Mouse (Mus musculus) layer of hippocampus, postnatal 14 days (tissue): Measurements from ENCODE around the gene Pxmp4. TPM values are rescaled to one million over a fixed set of nuclear protein-coding genes. Genes with fewer than 3 reads are reported as not detected.

Experiments
- DNase-seq, 2 experiments: peaks; one replicate each; pipeline ENCODE4 v3.0.0; 2021 to 2022; ENCODE audit warnings: low spot score in 2 of 2, mixed read lengths in 1 of 2
- total RNA-seq, 2 experiments: library from RNA; stranded (reverse); gene quantifications; 2 replicates each; pipeline ENCODE4 v1.2.3; 2021

The Pxmp4 gene
- total RNA-seq, 2 experiments from 2014 or later, result 17.2 to 19.8 TPM

DNA sequence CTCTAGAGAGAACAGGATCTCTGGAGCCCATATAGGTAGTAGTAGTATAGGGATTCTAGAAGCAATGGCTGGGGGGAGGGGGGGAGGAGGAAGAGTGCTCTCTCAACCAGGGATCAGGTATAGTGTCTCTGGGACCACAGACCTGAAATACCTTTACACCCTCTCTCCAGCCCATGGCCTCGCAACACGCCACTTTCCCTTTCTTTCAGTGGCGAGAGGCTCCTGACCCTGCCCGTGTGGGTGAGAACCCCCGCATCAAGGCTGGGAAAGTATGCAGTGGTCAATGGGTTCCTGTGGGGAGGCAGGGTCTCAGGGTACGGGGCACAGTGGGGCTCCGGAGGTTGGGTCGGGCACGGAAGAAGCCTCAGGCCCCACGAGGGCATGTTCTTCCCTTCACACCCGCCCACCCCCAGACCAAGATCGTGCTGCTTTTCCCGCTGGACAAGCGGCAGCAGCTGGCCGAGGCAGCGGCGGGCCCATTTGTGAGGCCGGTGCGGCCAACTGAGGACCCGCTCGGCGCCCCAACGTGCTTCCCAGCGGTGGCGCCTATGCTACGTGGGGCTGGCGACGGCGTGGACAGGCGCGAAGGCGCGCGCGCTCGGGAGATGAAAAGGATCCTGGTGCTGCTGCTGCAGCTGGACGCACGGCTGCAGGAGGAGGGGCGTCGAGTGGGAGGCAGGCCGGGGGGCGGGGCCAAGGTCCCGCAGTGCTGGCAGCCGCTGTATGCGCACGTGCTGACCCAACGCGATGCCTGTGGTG lies 54.2 kb downstream of the Pxmp4 start:
- DNase-seq, result no peak

DNA sequence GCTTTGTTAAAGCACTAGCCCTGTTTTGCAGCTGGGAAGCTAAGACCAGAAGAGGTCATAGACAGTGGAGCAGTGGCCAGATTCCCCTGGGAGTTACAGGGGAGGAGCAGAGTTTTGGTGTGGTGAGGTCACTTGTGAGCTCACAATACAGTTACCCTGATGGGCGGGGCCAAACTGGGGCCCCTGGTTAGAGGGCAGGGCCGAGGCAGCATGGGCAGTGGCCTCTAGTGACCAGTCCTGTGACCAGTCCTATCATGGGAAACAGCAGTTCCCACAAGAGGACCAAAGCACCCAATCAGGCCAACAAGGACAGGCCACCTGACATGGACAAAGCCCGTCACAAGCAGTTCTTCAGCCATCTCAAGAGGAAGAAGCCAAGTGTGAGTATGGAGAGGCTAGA lies 54.8 kb downstream of the Pxmp4 start:
- DNase-seq, result no peak

DNA sequence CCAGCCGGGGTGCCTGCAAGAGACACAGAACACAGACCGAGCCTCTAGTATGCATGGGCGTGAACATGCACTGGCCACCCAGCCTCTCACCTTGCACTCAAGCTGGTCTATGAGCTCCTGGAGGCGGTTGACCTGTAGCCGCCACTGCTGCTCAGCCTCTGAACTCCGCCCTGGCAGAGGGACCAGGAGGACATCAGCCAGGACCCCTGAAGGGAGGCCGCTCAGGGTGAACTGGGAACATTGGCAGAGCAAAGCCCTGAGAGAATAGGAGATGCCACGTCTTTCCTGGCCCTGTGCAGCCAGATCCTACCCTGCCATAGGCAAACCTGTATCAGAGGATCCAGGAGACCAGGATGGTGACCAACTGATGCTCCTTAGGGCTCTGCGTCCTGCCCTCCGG lies 56.8 kb downstream of the Pxmp4 start, which contains the start of gene 1700003F12Rik:
1700003F12Rik (plus strand) TSS at position 375 of the 400 bp plus-strand sequence.
- no peak for DNase-seq

DNA sequence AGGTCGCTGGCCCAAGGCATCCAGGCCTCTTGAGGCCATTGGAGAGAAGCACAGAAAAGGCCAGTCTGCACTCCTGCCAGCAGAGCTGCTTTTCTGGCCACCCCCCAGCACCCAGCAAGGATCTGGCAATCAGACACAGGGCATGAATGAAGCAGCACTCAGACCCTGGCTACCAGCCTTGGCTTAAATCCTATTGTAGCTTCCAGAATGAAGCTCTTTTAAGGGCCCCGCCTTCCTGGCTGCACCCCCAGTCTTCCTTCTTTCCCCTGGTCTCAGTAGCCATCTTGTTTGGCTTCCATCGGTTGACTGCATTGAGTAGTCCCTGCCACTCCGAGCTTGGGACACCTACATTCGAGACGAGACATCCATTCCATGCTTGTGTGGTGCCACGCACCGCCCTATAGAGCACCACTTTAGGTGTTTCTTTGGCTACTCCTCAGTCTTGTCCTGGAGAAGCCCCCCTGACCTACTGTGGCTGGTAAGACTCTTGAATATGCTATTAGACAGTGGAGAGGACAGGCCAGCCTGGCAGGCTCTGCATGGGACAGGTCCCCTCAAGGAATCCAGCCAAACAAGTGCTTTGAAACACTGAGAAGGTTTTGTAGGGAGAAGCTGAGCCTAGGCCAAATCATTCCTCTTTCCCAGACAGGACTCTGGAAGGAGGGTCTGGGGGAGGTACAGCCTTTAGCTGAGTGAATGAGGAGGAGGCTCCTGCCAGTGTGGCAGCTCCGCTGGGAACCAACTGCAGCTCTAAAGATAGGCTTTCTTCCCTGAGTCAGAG lies 59.8 kb downstream of the Pxmp4 start:
- DNase-seq, result peak; percentile 73 to 91

- DNase-seq, result no peak
Measured at GRCm38 (mm10) chr2:154541630-154542029, 61.9 kb downstream of the Pxmp4 start.

GRCm38 (mm10) chr2:154539720-154540119 lies 63.8 kb downstream of the Pxmp4 start:
- peak in 1 of 2 experiments; percentile 78 for DNase-seq

GRCm38 (mm10) chr2:154538710-154539109 lies 64.8 kb downstream of the Pxmp4 start:
- no peak for DNase-seq

- DNase-seq, result peak in 1 of 2 experiments; percentile 66
Measured at GRCm38 (mm10) chr2:154538310-154538709, 65.2 kb downstream of the Pxmp4 start.

Other genes starting within 250 kb of the Pxmp4 start
- gene Cdk5rap1, start 230.7 kb downstream of the Pxmp4 start, total RNA-seq, result 10 to 100 TPM; 14.4 to 16.0 TPM
- gene Snta1, start 195.6 kb downstream of the Pxmp4 start, total RNA-seq, result 10 to 100 TPM; 43.6 to 47.1 TPM
- 10 to 100 TPM; 43.3 to 50.4 TPM for gene Cbfa2t2, start 167.2 kb downstream of the Pxmp4 start, total RNA-seq
- gene 1700003F12Rik, start 56.6 kb downstream of the Pxmp4 start, total RNA-seq, result 1 to 10 TPM; 1.0 to 1.4 TPM
- gene Actl10, start 51.9 kb downstream of the Pxmp4 start, total RNA-seq, result not detected
- 10 to 100 TPM; 27.7 to 28.0 TPM for gene Necab3, start 44.8 kb downstream of the Pxmp4 start, total RNA-seq
- 1 to 10 TPM; 7.1 to 8.0 TPM for gene E2f1, start 33.8 kb downstream of the Pxmp4 start, total RNA-seq
- 10 to 100 TPM in 1 of 2 experiments, 1 to 10 TPM in 1; 9.8 to 11.3 TPM for gene Zfp341, start 9.6 kb upstream of the Pxmp4 start, total RNA-seq
- gene 4930519P11Rik, start 9.7 kb upstream of the Pxmp4 start, total RNA-seq, result not detected
- gene Chmp4b, start 48.0 kb upstream of the Pxmp4 start, total RNA-seq, result 100 to 1,000 TPM; 199 to 204 TPM
- gene Gm14214, start 166.3 kb upstream of the Pxmp4 start, total RNA-seq, result not detected
- gene Raly, start 187.4 kb upstream of the Pxmp4 start, total RNA-seq, result 10 to 100 TPM; 78.6 to 81.5 TPM
- under 1 TPM in 1 of 2 experiments, not detected in 1; 0.78 TPM for gene a, start 187.7 kb upstream of the Pxmp4 start, total RNA-seq